Mouse (Mus musculus): ENCODE results near the gene Gm45213. TPM values are rescaled to one million over a fixed set of nuclear protein-coding genes. Genes with fewer than 3 reads are reported as not detected.
"Not testable (repeated sequence)": the region's sequence is repeated elsewhere in the genome, so short reads cannot be mapped to it uniquely, and the experiment has no call there.

Gm45213 gene
- polyA plus RNA-seq, 1 experiment from 2014 or later = not detected

DNA sequence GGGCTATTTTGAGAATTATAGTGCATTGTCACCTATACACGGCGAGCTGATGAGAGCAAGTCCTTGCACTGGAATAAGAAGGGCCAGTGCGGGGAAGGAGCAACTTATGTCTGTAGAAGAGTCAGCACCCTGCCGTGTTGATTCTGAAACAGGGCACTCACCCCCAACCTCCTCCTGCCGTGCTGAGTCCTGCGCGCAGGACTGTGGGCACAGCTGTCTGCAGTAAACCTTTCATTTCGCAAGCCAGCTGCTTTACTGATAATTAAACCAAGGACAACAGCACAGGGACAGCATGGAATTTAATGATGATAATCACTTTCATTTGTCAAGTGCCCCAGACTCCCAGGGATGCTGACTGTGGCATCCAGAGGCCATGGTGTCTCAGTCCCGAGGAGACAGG lies 1.2 kb downstream of the Gm45213 start:
- H3K4me2 ChIP-seq (ENCODE audit: low read depth, low read length) = no peak overlapping the region
- WGBS = 49% methylated on average over 9 of the region's 9 CpGs
- H3K4me1 ChIP-seq (ENCODE audit: control insufficient read depth, insufficient read depth, low read length) = 0 out of 2 replicates have a peak, but pooled peaks cover 9% of the 10 kb centered on the region
- no peaks in the 10 kb centered on the region for H3K36me3 ChIP-seq (ENCODE audit: control insufficient read depth, insufficient read depth, low read length)
- no peak overlapping the region for H3K9ac ChIP-seq (ENCODE audit: low read depth, low read length)
- no peak overlapping the region for H3K4me3 ChIP-seq (ENCODE audit: low read depth, low read length)
- 0 out of 2 replicates have a peak, but pooled peaks cover 3% of the 10 kb centered on the region for H3K27me3 ChIP-seq (replicated peaks; ENCODE audit: control insufficient read depth, insufficient read depth, low read length)
- no peak for DNase-seq (ENCODE audit: low spot score)
- H3K9me3 ChIP-seq (ENCODE audit: control insufficient read depth, low read length) = no peaks in the 10 kb centered on the region
- H3K27ac ChIP-seq (replicated peaks; ENCODE audit: low read depth, low read length) = no peak overlapping the region
- no peak for ATAC-seq (ENCODE audit: low read depth)

DNA sequence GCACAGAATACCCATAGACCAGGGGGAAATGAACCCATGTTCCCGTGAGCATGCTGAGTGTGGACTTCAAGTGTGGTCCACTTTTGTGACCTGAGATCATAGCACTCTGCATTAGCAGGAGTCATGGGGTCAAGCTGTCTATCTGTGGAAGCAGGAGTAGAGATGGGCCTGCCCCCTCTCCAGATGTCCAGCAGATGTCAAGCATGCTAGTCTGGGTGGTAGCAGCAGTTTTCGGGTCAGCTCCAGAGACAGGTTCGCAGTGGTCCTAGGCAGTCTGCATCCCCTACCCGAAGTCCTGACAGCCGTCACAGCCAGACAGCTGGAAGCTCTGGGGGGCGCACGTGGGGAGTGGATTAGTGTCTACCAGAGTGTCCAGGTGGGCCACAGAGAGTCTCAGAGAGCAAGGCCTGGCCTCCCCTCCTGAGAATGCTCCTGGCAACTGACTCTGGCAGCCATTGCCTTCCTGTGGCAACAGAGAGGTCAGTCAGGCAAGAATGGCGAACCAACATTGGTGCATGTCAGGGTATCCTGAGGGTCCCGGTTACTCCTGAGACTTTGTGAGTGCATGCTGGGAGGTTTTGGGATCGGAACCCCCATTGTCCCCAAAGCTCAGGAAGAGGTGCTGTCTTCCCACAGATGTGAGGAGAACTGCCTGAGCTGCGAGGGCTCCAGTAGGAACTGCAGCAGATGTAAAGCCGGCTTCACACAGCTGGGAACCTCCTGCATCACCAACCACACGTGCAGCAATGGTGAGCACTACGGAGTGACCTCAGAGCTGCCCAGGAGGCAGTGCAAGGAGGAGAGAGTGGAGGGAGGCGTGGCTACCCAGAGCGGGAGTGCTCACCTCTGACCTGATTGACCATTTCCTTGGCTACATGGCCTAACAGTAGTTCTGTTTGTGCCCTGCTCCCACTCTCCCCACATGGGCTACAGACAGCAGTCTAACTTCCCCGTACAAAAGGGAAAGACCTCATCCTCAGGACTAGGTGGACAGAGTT lies 3.8 kb downstream of the Gm45213 start:
- H3K9me3 ChIP-seq (ENCODE audit: control insufficient read depth, low read length) = no peaks in the 10 kb centered on the region
- no peak overlapping the region for H3K4me3 ChIP-seq (ENCODE audit: low read depth, low read length)
- 0 out of 2 replicates have a peak, but pooled peaks cover 3% of the 10 kb centered on the region for H3K27me3 ChIP-seq (replicated peaks; ENCODE audit: control insufficient read depth, insufficient read depth, low read length)
- H3K36me3 ChIP-seq (ENCODE audit: control insufficient read depth, insufficient read depth, low read length) = no peaks in the 10 kb centered on the region
- H3K4me2 ChIP-seq (ENCODE audit: low read depth, low read length) = no peak overlapping the region
- no peak overlapping the region for H3K27ac ChIP-seq (replicated peaks; ENCODE audit: low read depth, low read length)
- no peak overlapping the region for H3K9ac ChIP-seq (ENCODE audit: low read depth, low read length)
- ATAC-seq (ENCODE audit: low read depth) = no peak
- DNase-seq (ENCODE audit: low spot score) = no peak
- H3K4me1 ChIP-seq (ENCODE audit: control insufficient read depth, insufficient read depth, low read length) = 0 out of 2 replicates have a peak, but pooled peaks cover 9% of the 10 kb centered on the region
- WGBS = 42% methylated on average over 17 of the region's 17 CpGs

DNA sequence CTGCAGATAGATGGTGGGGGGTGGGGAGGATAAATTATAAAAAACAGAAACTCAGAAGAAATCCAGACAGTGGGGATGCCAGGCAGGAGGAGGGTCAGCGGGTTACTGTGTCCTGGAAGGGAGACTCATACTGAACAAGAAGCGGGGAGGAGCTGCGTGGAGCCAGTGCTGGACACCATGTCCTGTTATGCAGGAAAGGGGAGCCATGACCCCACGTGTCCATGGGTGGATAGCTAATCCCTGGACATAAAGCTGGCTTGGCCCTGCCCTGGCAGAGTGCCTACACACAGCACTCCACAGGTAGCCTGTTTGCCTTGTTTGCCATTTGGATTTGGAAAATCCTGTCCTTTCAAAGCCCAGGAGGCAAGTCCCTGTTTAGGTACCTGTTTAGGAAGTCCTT lies 4.6 kb downstream of the Gm45213 start:
- Histone ChIP-seq H3K36me3 (ENCODE audit: control insufficient read depth, insufficient read depth, low read length) (no peaks in the 10 kb centered on the region), H3K4me1 (ENCODE audit: control insufficient read depth, insufficient read depth, low read length) (0 out of 2 replicates have a peak, but pooled peaks cover 9% of the 10 kb centered on the region), H3K9ac (ENCODE audit: low read depth, low read length) (no peak overlapping the region), H3K4me2 (ENCODE audit: low read depth, low read length) (no peak overlapping the region), H3K4me3 (ENCODE audit: low read depth, low read length) (no peak overlapping the region), H3K27me3 (replicated peaks; ENCODE audit: control insufficient read depth, insufficient read depth, low read length) (0 out of 2 replicates have a peak, but pooled peaks cover 1% of the 10 kb centered on the region), H3K9me3 (ENCODE audit: control insufficient read depth, low read length) (no peaks in the 10 kb centered on the region), H3K27ac (replicated peaks; ENCODE audit: low read depth, low read length) (no peak overlapping the region)
- 60% methylated on average over 4 of the region's 4 CpGs for WGBS
- no peak for DNase-seq (ENCODE audit: low spot score)
- ATAC-seq (ENCODE audit: low read depth) = no peak

DNA sequence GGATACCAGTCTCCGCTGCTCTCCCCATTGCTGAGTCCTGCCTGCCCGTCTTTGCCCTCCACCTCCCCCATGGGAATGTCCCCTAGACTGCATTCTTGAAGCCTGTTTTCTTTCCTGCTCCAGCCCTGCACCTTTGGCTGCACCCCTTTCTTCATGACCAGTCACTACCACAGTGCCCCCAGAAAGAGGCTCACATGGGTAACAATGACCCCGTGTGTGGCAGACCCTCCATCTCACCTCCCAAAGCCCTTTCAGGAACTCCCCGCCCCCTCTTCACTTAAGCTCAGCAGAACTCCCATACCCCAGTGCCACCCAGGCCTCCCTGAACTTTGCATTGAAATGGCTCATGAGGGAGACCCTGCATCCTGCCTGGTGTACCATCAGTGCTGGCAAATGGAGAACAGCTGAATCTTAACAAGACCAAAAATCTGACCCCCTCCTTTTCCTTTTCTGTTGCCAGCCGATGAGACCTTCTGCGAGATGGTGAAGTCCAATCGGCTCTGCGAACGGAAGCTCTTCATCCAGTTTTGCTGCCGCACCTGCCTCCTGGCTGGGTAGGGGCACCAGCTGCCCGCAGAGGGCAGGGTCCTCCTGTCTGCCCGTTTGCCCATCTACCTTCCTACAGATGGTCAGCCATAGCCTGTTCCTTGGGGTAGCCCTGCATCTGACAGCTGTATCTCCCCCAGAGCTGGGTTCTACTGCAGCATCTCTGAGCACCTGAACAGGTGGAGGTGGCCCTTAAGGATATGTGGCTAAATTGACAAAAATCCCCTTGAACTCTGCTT lies 5.2 kb downstream of the Gm45213 start:
- H3K27ac ChIP-seq (replicated peaks; ENCODE audit: low read depth, low read length) = no peak overlapping the region
- no peaks in the 10 kb centered on the region for H3K27me3 ChIP-seq (replicated peaks; ENCODE audit: control insufficient read depth, insufficient read depth, low read length)
- H3K36me3 ChIP-seq (ENCODE audit: control insufficient read depth, insufficient read depth, low read length) = no peaks in the 10 kb centered on the region
- 84% methylated on average over 12 of the region's 12 CpGs for WGBS
- H3K4me3 ChIP-seq (ENCODE audit: low read depth, low read length) = no peak overlapping the region
- H3K4me2 ChIP-seq (ENCODE audit: low read depth, low read length) = no peak overlapping the region
- no peak overlapping the region for H3K9ac ChIP-seq (ENCODE audit: low read depth, low read length)
- no peak for ATAC-seq (ENCODE audit: low read depth)
- H3K4me1 ChIP-seq (ENCODE audit: control insufficient read depth, insufficient read depth, low read length) = 0 out of 2 replicates have a peak, but pooled peaks cover 9% of the 10 kb centered on the region
- no peaks in the 10 kb centered on the region for H3K9me3 ChIP-seq (ENCODE audit: control insufficient read depth, low read length)
- DNase-seq (ENCODE audit: low spot score) = no peak

DNA sequence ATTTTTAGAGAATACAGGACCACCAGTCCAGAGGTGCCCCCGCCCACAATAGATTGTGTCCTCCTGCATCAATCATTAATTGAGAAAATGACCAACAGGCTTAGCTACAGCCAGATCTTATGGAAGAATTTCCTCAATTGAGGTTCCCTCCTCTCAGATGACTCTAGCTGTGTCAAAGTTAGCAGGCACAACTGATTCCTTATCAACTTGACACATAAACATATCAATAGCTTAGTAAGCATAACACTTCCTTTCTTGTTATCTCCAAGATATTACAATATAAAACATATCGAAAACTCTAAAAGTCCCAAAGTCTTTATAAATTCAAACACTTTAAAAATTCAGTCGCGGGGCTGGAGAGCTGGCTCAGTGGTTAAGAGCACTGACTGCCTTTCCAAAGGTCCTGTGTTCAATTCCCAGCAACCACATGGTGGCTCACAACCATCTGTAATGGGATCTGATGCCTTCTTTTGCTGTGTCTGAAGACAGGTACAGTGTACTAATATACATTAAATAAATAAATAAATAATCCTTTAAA lies 10.6 kb downstream of the Gm45213 start:
- DNase-seq (ENCODE audit: low spot score) (no peak), ATAC-seq (ENCODE audit: low read depth) (no peak)
- H3K4me1 ChIP-seq (ENCODE audit: control insufficient read depth, insufficient read depth, low read length) = no peaks in the 10 kb centered on the region
- no peaks in the 10 kb centered on the region for H3K36me3 ChIP-seq (ENCODE audit: control insufficient read depth, insufficient read depth, low read length)
- H3K4me2 ChIP-seq (ENCODE audit: low read depth, low read length) = no peak overlapping the region
- no peak overlapping the region for H3K4me3 ChIP-seq (ENCODE audit: low read depth, low read length)
- H3K9me3 ChIP-seq (ENCODE audit: control insufficient read depth, low read length) = no peaks in the 10 kb centered on the region
- H3K27ac ChIP-seq (replicated peaks; ENCODE audit: low read depth, low read length) = no peak overlapping the region
- WGBS = 87% methylated on average over 4 of the region's 4 CpGs
- H3K9ac ChIP-seq (ENCODE audit: low read depth, low read length) = no peak overlapping the region
- no peaks in the 10 kb centered on the region for H3K27me3 ChIP-seq (replicated peaks; ENCODE audit: control insufficient read depth, insufficient read depth, low read length)

DNA sequence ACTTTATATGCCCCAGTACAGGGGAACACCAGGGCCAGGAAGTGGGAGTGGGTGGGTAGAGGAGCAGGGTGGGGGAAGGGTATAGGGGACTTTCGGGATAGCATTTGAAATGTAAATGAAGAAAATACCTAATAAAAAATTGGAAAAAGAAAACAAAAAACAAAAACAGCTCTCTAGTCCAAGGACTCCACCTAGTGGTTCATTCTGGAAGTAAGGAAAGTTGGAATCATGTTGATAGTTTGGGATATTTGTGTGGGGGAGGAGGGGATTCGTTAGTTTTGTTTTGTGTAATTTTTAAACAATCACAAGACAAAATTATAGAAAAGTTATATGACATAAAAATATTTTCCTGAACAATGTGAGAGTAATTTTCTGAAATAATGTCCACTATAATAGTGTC lies 12.0 kb downstream of the Gm45213 start:
- not testable (repeated sequence) for DNase-seq (ENCODE audit: low spot score)

DNA sequence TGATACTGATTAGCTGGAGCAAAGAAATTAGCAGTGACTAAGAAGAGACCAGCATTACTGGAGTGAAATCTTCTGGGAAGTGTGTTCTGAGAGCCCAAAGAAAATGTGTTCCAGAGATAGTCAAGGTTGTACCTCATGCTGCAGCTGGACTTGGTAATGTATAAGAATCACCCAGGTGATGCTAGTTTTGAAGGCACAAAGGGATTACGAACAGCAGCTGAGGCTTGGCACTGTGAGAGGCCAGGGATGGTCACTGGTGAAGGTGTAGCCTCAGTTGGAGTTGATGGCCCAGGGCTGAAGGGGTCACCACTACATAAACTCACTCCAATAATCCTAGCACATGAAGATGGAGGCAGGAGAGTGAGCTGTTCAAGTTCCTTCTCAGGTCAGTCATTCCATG lies 15.3 kb downstream of the Gm45213 start, which contains the start of gene Snrpa1:
TSS of gene Snrpa1 (plus strand) at position 301 of the 400 bp plus-strand sequence.
- no peaks in the 10 kb centered on the region for H3K9me3 ChIP-seq (ENCODE audit: control insufficient read depth, low read length)
- no peak for DNase-seq (ENCODE audit: low spot score)
- H3K9ac ChIP-seq (ENCODE audit: low read depth, low read length) = peak within 1 kb of the TSS; percentile 89
- no peaks in the 10 kb centered on the region for H3K27me3 ChIP-seq (replicated peaks; ENCODE audit: control insufficient read depth, insufficient read depth, low read length)
- peaks cover 13% of the 10 kb centered on the region for H3K4me1 ChIP-seq (ENCODE audit: control insufficient read depth, insufficient read depth, low read length)
- peak within 1 kb of the TSS; percentile 86 for H3K4me3 ChIP-seq (ENCODE audit: low read depth, low read length)
- no peak within 1 kb of the TSS for H3K27ac ChIP-seq (replicated peaks; ENCODE audit: low read depth, low read length)
- H3K4me2 ChIP-seq (ENCODE audit: low read depth, low read length) = peak within 1 kb of the TSS; percentile 90
- WGBS = 76% methylated on average over 1 of the region's 1 CpGs
- peaks cover 10% of the 10 kb centered on the region; the same call in 1 of the 2 replicates for H3K36me3 ChIP-seq (ENCODE audit: control insufficient read depth, insufficient read depth, low read length)
- no peak for ATAC-seq (ENCODE audit: low read depth)

More for the DNA sequence above, 12.0 kb downstream of the Gm45213 start:
- not testable (repeated sequence) for H3K4me3 ChIP-seq (ENCODE audit: low read depth, low read length); H3K4me1 ChIP-seq (ENCODE audit: control insufficient read depth, insufficient read depth, low read length); ATAC-seq (ENCODE audit: low read depth); H3K9ac ChIP-seq (ENCODE audit: low read depth, low read length); H3K27me3 ChIP-seq (replicated peaks; ENCODE audit: control insufficient read depth, insufficient read depth, low read length); H3K4me2 ChIP-seq (ENCODE audit: low read depth, low read length); H3K27ac ChIP-seq (replicated peaks; ENCODE audit: low read depth, low read length); H3K36me3 ChIP-seq (ENCODE audit: control insufficient read depth, insufficient read depth, low read length); H3K9me3 ChIP-seq (ENCODE audit: control insufficient read depth, low read length)
- WGBS = 14% methylated on average over 2 of the region's 2 CpGs

Measured in embryonic facial prominence, embryonic 14.5 days (tissue).